Mouse (Mus musculus): ENCODE results near the gene Sbno2.

Gene Sbno2

GRCm38 (mm10) chr10:80141786-80142529, 36.6 kb upstream of the Sbno2 start:
- peak; percentile 83 to 87 for DNase-seq (ENCODE audit: low spot score in 2 of 2)

GRCm38 (mm10) chr10:80141243-80141642, 35.9 kb upstream of the Sbno2 start:
- peak; percentile 89 to 93 for DNase-seq (ENCODE audit: low spot score in 2 of 2)

DNA sequence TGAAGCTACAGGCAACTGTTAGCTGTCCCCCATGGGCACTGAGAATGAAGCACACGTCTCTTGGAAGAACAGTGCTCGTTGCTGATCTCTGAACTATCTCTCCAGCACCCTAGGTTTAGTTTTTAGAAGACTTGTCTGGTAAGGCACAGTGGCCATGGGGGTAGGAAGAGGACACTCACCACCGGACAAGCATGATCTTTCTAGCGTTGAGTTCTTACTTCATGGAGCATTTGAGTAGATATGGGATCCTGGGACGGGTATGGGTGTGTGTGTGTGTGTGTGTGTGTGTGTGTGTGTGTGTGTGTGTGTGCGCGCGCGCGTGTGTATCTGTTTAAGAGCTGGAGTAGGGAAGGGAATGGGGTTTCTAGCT, 35.3 kb upstream of the Sbno2 start, which contains the start of gene Cbarp:
Gene Cbarp, minus strand, starts transcription at position 170 of the 370 bp plus-strand sequence.
- no peak for DNase-seq (ENCODE audit: low spot score in 2 of 2)

- no peak for DNase-seq (ENCODE audit: low spot score in 2 of 2)
These were observed 34.7 kb upstream of the Sbno2 start for GRCm38 (mm10) chr10:80139975-80140665.

- DNase-seq (ENCODE audit: low spot score in 2 of 2), result no peak
These were observed 34.0 kb upstream of the Sbno2 start for GRCm38 (mm10) chr10:80139439-80139775.

- DNase-seq (ENCODE audit: low spot score in 2 of 2), result no peak
These were observed 33.4 kb upstream of the Sbno2 start, which contains the start of gene Atp5d for GRCm38 (mm10) chr10:80138553-80139438. Atp5d (plus strand) TSS chr10:80138632.

- DNase-seq (ENCODE audit: low spot score in 2 of 2), result no peak
These were observed 32.5 kb upstream of the Sbno2 start for GRCm38 (mm10) chr10:80137626-80138552.

- no peak for DNase-seq (ENCODE audit: low spot score in 2 of 2)
These were observed 31.7 kb upstream of the Sbno2 start for GRCm38 (mm10) chr10:80136952-80137625.

- DNase-seq (ENCODE audit: low spot score in 2 of 2), result no peak
These were observed 31.0 kb upstream of the Sbno2 start for GRCm38 (mm10) chr10:80136179-80136951.

- DNase-seq (ENCODE audit: low spot score in 2 of 2), result no peak
These were observed 30.3 kb upstream of the Sbno2 start for GRCm38 (mm10) chr10:80135641-80136040.

DNA sequence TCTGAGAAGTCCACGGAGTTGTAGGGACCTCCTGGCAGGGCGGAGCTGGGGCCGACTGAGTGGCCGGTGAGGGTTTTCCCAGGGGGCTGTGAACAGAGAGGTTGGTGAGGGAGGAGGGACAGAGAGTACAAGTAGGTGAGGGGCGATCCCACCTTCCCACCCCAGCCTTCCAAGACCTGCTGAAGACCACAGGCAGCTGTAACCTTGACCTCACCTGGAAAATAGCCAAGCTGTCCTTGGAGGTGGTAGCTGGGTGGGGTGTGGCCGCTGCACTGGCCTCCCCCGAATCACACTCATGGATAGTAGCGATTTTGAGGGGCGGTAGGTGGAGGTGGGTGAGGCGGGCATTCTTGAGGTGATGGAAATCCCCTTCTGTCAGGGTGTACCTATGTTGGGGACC, 29.8 kb upstream of the Sbno2 start:
- DNase-seq (ENCODE audit: low spot score in 2 of 2), result no peak

GRCm38 (mm10) chr10:80134421-80134820, 29.1 kb upstream of the Sbno2 start:
- no peak for DNase-seq (ENCODE audit: low spot score in 2 of 2)

DNA sequence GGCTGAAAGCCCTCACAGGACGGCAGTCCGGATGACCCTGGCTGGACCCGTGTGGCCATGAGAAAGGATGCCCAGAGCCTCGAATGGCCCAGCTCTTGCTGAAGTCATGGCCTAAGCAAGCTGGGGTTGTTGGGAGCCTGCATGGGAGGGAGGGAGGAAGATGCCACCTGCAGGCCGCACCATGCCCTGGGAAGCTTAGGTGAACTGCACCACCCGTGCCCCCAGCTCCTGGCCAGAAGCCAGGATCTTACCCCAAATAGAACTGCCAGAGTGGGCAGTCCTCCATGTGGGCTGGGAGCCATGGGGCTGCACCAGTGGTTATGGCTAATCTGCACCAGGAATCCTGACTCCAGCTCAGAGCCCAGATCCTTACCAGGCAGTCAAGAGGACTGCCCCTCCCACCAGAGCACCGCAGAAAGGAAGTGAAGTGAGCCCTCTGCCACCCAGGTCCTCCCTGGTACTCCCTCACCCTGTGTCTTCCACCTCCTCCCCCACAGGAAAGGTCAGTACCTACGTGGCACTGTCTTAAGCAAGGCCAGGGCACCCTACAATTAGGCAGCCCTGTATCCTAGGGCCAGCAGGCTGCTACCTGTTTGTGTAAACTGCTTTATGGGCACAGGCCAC, 28.0 kb upstream of the Sbno2 start:
- no peak for DNase-seq (ENCODE audit: low spot score in 2 of 2)

DNA sequence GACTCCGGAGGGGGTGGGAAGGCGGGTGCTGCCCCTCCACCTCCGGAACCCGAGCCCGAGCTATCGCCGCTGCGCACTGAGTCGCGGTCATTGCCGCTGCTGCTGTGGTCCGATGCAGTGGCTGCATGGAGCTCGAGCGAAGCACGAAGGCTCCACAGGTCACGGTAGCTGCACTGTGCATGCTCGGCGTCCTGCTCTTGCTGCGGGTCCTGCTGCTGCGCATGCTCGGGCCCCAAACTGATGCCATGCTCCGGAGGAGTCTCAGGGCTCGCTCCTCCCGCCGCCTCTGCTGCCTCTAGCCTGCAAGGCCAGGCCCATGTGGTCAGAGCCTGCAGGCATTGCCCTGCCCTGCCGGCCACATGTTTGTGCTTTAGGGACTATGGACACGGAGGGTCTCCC, 26.6 kb upstream of the Sbno2 start:
- no peak for DNase-seq (ENCODE audit: low spot score in 2 of 2)

GRCm38 (mm10) chr10:80131316-80131951, 26.1 kb upstream of the Sbno2 start:
- DNase-seq (ENCODE audit: low spot score in 2 of 2), result no peak

DNA sequence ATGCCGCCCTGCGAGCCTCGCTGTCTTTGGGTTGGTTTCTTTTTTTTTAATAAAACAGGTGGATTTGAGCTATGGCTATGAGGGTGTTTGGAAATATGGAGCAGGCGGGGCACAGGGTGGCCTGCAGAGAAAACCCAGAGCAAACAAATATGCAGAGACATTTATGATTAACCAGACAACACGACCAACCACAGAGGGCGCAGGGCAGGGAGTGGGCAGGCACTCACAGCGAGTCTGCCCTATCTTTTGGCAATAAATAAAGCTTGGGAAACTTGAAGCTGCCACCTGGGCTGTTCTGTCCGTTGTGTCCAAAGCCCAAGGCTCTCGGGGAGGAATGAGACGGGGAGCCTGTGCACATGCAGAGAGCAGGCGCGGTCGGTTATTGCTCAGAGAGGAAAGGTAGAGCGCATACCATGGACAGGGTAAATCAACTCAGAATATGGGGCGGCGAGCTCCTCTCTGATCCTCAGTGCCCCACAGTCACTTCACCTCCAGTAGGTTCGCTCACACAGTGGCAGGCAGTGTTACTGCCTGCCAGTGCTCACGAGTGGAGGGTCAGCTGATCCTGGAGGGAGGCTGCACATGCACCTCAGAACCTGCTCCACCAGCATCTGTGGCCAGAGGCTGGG, 25.1 kb upstream of the Sbno2 start:
- DNase-seq (ENCODE audit: low spot score in 2 of 2), result no peak

DNA sequence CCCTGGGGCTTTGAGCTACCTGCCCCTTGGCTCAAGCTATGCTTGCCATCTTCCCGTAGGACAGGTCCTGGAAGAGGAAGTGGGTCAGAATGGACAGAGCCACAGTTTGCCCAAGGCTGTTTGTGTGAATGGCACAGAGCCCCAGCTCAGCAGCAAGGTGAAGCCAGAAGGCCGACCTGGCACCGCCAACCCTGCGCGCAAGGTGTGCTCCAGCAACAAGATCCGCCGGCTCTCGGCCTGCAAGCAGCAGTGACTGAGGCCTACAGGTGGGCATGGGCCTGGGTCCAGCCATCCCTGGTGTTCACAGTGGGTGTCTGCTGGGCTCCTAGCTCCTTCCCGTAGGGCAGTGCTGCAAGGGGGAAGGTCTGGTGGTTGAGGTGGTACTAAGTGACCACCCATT, 24.5 kb upstream of the Sbno2 start:
- no peak for DNase-seq (ENCODE audit: low spot score in 2 of 2)

DNA sequence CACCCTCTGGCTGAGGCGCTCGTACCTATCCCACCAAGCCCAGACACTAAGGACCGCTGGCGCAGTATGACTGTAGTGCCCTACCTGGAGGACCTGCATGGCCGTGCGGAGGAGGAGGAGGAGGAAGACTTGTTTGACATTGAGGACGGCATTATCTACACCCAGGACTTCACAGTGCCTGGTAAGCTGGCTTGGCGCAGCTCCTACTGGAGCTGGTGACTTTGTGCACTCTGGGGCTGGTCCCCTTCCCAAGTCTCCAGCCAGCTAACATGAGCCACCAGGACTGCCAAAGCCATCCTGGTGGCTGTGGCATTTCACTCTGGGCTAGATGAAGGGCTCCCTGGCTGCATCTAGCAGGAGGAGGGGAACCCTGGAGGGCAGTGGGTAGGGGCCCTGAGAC, 22.5 kb upstream of the Sbno2 start:
- DNase-seq (ENCODE audit: low spot score in 2 of 2), result no peak

Data from spleen, postnatal 14 days (tissue).